Mouse (Mus musculus): ENCODE data around the gene Aagab. TPM values are rescaled to one million over a fixed set of nuclear protein-coding genes. Genes with fewer than 3 reads are reported as not detected.

The Aagab gene
- polyA plus RNA-seq, 1 experiment from 2014 or later, result 55.4 TPM

Other genes starting within 250 kb of the Aagab start
- gene Map2k5, start 224.8 kb upstream of the Aagab start, polyA plus RNA-seq (2014; fragmentation: Nextera tagmentation; extraction: Ambion mirVana), result 38.8 and 43.0 TPM in 2 replicates
- 38.8 and 44.3 TPM in 2 replicates for gene 2300009A05Rik, start 203.4 kb upstream of the Aagab start, polyA plus RNA-seq (2014; fragmentation: Nextera tagmentation; extraction: Ambion mirVana)
- 0.32 TPM in 1 of 2 replicates, not detected in the other for gene Iqch, start 167 bp upstream of the Aagab start, polyA plus RNA-seq (2014; fragmentation: Nextera tagmentation; extraction: Ambion mirVana)
- gene Smad3, start 155.3 kb downstream of the Aagab start, polyA plus RNA-seq (2014; fragmentation: Nextera tagmentation; extraction: Ambion mirVana), result 13.9 and 16.0 TPM in 2 replicates

Data from hindbrain, embryonic 11.5 days (tissue).